Mouse (Mus musculus) neural tube, embryonic 10.5 days (tissue): ENCODE results near the gene Spdye4b.
"Not testable (repeated sequence)": the region's sequence is repeated elsewhere in the genome, so short reads cannot be mapped to it uniquely, and the experiment has no call there.

ENCODE experiments used
- DNase-seq: peaks from one replicate; pipeline ENCODE4 v3.0.0-alpha.2; 2017; ENCODE audit warnings: low spot score; ENCODE audit errors: extremely low spot score

Gene Spdye4b

DNA sequence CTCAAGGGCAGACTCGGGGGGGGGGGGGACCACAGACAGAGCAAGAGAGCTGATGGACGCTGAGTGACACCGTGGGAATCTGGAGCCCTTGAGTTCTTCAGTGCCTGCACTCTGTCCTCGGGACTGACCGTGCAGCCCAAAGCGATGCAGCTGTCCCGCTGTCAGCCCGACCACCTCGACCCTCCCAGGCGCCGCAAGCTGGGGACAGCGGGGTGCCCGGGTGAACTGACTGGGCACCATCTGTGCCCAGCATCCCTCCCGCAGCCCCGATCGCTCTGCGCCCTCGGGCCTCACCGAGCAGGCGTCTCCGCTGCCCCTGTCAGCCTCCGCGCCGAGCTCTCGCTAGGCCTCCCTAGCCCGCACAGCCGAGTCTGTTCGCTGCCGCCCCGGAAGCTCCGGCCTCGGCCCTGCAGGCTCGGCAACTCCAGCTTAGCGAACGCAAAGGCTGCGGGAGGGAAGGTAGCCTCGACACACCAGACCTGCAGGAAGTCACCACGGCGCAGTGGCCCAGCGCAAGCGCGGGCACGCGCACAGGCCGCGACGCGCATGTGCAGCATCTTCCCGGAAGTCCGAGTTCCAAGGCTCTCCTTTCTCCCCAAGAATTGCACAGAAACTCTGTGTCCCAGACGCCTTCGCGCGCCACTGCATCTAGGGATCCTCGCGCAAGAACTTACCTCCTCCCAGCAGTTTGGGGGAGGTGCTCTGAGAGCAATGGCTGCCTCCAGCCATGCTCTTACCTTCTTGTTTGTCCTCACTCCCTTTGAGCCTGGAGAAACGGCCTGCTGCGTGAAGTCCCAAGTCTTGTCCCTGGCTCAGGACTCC lies at the start of gene Spdye4b, which contains the start of gene Rbak:
TSS of gene Spdye4b (plus strand) at position 763 of the 822 bp plus-strand sequence.
TSS of gene Rbak (minus strand) at position 521 of the 822 bp plus-strand sequence.
- DNase-seq = peak; percentile 93

DNA sequence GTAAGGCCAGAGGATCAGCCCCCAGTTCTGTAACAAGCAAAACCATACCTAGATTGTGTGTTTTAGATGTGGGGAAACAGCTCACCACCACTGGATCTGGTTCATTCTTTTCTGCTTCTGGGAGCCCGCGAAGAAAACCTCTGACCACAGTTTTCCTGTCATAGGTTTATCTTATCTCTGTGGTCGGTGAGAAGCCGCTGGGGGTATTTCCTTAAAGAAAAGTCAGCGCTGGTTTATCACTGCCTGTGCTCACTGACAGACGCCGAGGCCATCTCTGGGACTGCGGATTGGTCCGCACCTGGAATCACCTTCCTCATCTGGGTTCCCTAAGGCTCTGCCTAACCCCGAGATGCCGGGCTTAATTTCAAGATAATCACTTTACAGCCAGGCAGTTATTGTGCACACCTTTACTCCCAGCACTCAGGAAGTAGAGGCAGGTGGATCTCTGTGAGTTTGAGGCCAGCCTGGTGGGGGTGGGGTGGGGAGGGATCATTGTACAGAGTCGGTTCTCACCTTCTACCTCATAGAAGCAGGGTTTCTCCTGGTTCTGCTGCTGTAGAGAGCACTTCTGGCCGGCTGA lies 47.8 kb upstream of the Spdye4b start:
- no peak for DNase-seq

DNA sequence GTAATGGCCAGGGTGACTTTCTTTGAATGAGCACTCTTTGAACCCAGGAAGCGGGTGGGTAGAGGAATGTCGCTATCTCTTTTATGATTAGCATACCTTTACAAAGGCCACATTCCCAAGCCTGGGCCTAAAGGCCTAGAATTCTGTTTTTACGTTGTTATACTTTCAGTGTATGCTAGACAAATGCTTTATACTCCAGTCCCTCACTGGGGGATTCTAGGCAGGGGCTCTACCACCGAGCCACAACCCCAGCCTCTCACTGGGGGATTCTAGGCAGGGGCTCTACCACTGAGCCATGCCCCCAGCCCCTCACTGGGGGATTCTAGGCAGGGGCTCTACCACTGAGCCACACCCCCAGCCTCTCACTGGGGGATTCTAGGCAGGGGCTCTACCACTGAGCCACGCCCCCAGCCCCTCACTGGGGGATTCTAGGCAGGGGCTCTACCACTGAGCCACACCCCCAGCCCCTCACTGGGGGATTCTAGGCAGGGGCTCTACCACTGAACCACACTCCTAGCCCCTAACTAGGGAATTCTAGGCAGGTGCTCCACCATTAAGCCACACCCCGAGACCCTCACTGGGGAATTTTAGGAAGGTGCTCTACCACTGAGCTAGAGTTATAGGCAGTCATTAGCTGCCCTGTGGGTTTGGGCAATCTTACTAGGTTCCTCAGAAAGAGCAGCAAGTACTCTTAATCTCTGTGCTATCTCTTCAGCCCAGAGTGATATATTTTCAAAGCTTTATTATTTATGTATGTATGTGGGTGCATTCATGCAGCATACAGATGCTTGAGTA lies 46.4 kb upstream of the Spdye4b start:
- not testable (repeated sequence) for DNase-seq

DNA sequence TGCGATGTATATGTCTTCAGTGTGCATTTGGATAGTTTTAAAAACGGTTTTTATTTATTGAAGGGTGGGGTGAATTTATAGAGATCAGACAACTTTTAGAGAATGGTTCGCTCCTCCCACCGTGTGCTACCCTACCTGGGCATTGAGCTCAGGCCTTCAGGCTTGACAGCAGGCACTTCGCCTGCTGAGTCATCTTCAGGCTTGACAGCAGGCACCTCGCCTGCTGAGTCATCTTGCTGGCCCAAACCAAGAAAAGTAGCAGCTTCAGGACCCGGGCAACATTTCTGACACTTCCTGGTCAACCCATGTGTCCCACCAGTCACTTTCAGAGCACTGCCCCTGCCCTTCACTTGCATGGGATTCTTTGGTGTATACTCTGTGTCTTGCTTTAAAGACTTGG lies 45.8 kb upstream of the Spdye4b start:
- no peak for DNase-seq

DNA sequence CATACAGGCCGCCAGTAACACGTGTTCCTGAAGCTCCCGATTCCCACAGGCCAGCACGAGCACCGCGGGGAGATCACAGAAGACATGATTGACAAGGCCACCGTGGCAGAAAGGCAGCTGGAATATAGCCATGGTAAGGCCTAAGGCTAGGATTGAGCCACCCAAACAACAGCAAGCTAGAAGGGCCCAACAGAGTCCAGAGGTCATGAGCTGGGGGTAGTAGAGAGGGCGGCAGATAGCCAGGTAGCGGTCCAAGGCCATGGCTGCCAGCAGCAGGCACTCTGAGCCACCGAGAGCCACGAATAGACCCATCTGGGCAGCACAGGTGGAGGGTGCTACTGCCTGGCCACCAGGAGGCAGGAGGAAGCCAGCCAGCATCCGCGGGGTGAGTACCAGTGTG lies 43.2 kb upstream of the Spdye4b start:
- no peak for DNase-seq

DNA sequence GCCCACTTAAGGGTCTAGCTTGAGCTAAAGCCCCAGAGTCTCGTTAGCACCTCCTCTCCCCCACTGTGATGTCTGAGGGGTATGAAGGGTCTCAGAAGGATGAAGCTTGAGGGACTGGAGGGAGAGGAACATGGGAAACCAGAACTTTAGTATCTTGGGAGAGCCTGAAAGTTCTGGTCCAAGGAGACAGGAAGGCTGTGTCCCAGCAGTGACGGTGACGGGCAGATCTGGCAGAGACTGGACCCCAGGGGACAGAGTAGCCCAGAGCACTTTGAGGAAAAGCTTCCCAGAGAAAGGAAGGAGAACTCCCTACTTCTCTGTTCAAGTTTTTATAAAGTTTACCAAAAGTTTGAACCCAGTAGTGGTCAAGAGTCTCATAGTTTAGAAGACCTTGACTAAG lies 33.3 kb upstream of the Spdye4b start, which contains the start of gene Olfr718-ps1:
TSS of gene Olfr718-ps1 (minus strand) at position 101 of the 400 bp plus-strand sequence.
- DNase-seq = no peak

DNA sequence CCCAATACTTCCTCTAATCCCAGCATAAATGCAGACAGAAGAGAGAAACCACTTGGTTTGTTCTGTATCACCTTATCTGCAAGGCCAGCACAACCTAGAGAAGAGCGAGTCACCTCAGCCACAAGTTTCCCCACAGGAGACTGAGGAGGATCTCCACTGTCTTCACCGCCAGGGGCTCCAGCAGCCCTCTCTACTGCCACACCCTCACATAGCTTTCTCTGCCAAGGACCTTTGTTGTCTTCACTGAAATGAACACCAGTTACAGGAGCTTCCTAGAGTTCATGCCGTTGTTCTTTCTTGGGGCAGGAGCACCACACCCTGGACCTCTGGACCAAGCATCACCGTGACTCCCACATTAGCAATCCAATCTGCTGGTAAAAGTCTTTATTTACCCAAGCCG lies 32.2 kb upstream of the Spdye4b start:
- no peak for DNase-seq

DNA sequence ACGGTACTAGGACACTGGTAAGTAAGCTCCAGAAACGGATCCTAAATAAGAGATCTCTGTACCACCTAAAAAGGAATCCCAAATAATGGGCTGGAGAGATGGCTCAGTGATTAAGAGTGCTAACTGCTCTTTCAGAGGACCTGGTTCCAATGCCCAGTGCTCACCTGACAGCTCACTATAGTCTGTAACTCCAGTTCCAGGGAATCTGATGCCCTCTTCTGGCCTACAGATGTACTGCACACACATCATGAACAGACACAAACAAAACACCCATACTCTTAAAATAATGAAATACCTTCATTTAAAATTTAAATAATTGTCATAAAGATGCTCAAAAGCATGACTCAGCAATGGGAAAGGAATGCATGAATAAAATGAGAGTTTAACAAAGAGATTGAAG lies 31.3 kb upstream of the Spdye4b start:
- no peak for DNase-seq

DNA sequence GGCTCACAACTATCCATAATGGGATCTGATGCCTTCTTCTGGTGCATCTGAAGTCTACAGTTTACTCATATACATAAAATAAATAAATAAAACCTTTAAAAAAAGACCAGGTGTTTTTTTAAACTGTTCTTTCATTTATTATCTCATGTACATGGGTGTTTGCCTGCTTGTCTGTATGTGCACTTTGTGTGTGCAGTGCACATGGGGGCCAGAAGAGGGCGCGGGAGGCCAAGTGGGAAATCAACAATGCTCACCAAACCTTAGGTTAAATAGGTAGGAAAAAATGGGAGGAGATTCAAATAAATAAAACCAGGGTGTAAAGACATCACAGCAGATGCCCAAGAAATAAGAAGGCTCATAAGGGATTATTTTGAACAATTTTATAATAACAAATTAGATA lies 30.8 kb upstream of the Spdye4b start:
- DNase-seq = no peak

DNA sequence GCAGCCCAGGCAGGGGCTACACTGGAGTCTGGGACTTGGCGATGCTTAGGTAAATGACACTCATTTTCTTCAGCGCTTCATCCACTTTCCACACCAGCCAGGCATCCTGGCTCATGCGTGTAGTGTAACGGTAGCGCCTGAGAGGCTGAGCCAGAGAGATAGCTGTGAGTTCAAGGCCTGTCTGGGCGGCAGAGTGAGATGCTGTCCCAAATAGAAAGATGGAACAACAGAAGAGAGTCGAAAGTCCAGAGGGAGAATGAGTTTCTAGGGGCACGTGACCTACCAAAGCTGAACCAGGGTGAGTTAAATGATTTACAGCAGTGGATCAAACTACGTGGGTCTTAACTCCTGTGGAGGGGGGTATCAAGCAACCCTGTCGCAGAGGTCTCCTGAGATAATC lies 27.1 kb upstream of the Spdye4b start:
- DNase-seq = no peak

DNA sequence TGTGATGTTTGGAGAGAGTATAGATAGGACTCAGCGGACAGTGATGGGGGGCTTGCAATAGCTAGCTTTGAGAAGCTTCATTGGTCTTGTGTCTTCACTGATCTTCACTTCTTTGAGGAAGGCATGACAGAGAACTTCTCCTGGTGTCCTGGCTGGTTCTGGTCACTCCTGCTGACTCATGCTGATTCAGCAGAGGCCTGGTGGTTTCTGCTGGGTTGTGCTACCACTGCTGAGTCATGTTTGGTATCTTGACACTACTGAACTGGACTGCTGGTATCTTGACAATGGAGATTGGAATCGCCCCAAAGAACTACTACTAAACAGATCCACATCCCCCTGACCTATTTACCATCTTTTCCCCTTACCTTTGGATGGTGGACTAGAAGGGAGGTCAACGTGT lies 25.3 kb upstream of the Spdye4b start:
- DNase-seq = no peak

DNA sequence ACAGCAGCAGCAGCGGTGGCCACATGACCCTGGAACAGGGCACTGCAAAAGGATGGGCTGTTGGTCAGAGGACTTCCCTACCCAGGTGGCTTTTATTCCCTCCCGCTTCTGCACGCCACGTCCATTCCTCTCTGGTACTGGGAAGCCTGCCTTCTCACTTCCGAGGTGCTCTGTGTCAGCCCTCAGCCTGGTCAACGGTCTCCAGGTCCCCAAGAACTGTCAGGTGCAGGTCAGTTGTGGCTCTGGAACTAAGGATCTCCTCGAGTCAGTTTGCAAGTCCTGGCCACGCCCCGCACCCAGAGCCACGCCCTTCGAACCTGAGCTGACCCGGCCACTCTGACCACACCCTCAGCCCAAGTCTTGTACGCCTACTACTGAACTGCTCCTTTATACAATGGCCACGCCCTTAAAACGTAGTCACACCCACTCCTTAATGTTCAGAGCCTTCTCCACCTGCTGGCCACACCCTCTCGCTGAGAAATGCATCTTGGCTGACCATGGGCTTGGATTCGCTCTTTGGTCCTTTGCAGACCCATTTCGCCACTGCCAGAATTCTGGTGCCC lies 15.2 kb upstream of the Spdye4b start:
- DNase-seq = peak; percentile 14

DNA sequence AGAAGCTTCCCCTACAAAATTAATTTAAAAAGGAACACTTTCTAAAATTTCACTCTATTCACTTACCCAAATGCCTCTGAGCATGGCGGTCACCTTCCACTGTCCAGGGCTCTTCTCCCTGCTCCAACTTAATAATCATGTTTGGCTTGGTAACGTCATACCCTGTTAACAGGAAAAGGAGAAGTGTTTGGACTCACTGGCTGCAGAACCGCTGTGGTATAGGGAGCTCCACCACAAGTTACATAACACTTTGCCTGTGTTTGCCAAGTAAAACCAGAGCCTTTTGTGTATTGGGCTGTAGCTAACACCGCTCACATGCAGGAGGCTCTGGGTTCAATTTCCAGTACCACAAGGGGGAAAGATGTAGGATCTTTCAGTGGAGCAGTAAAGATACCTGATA lies 4.8 kb upstream of the Spdye4b start:
- DNase-seq = no peak

DNA sequence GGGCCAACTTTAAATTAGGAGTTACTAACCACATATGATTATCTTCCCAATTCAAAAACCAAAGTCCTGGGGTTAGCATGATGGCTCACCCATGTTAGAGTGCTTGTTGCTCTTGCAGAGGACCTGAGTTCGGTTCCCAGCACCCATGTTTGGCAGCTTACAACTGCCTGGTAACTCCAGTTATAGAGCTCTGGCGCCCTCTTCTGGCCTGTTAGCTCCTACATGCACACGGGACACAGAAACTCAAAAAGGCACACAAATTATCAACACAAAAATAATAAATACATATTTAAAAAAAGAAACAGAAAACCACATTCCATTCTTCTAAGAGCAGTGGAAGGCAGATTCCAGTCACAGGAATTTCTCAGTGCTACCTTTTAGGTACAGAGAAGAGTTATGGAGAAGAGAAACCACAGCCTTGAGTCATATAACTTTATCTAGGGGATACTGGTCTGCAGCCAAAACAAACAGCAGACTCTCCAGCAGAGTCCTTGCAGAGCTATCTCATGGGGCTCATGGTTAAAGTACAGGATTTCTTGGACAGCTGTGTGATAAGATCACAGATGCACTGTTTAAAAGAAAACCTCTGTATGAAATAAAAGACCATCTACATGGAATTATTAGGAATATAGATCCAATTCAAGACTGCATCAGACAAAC lies 3.1 kb upstream of the Spdye4b start:
- no peak for DNase-seq

DNA sequence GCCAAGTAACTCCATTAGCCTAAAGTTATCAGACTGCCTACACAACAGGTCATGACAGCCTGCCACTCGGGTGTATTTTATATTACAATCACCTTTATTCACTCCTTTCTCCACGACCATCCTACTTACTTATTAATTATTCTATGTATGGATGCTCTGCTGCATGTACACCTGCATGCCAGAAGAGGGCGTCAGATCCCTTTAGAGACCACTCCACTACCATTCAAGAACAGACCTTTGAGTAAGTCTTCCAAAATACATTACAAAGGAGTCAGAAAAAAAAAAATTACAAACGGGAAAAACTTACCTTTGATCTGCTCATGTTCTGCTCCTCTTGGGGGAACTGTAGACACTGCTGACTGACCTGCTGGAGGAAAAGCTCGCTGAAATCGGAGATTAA lies 1.6 kb upstream of the Spdye4b start:
- DNase-seq = peak; percentile 14

DNA sequence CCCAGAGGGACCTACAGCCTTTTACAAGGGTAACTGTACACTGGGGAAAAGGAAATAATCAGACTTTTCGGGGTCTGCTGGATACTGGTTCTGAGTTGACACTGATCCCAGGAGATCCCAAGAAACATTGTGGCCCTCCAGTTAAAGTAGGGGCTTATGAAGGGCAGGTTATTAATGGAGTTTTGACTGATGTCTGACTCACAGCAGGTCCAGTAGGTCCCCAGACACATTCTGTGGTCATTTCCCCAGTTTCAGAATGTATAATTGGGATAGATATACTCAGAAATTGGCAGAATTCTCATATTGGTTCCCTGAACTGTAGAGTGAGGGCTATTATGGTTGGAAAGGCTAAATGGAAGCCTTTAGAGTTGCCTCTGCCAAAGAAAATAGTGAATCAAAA lies 7.2 kb downstream of the Spdye4b start:
- not testable (repeated sequence) for DNase-seq

DNA sequence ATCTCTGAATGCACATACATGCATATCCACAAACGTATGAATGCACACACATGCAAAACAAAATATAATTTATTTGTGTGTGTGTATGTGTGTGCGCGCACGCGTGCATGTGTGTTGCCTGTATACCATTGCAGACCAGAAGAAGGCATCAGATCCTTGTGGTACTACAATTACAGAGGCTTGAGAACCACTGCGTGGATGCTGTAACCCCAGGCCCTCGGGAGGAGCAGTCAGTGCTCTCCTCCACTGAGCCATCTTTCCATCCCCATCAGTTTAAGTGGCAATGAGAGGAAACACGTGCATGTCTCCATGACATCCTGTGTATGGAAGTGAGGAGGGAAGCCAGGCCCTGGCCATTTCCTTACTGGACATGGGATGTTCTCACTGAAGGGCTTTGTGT lies 12.0 kb downstream of the Spdye4b start:
- DNase-seq = no peak

DNA sequence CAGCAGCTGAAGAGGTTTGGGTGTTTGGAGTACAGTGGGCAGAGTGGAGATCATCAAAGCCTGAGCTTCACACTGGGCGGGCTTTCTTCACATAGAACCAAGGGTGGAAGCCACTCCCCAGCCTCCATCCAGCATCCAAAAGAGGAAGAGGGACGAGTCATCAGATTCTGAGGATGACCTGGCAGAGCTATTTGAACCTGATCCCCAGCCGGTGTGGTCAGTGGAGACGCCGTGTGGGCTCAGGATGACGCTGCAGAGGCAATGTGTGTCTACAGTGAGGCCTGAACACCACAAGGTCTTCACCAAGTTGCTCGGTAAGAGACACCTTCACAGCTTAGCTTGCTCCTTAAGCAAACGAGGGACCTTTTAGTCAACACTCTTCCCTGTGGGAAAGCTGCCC lies 13.9 kb downstream of the Spdye4b start:
- not testable (repeated sequence) for DNase-seq

DNA sequence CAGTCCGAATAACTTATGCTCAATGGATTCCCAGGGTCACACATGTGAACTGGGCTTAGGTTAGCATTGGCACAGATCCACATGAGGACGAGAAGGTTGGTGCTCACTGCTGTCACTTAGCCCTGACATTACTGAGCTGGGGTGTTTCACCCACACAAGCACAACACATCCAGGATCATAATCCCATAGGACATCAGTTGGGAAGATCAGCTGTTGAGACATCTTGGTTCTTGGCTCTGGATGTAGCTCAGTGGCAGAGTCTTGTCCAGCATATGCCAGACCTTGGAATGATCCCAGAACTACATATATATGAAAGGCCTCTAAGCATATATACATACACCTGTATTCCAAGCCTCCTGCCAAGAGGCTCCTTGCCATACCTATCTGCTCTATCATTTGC lies 14.3 kb downstream of the Spdye4b start:
- DNase-seq = no peak

DNA sequence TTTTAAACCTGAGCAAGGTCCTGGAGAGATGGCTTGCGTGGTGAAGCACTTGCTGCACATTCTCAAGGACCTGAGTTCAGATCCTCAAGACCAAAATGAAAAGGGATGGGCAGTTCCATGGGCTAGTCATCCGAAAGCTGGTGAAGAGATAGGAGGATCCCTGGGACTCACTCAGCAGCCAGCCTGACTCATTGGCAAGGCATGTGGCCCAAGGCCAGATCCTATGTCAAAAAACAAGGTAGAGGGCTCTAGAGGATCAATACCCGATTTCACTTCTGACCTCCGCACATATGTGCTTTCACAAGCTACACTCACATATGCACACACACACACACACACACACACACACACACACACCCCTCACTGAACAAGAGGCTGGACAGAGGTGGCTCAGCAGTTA lies 15.7 kb downstream of the Spdye4b start:
- DNase-seq = no peak

DNA sequence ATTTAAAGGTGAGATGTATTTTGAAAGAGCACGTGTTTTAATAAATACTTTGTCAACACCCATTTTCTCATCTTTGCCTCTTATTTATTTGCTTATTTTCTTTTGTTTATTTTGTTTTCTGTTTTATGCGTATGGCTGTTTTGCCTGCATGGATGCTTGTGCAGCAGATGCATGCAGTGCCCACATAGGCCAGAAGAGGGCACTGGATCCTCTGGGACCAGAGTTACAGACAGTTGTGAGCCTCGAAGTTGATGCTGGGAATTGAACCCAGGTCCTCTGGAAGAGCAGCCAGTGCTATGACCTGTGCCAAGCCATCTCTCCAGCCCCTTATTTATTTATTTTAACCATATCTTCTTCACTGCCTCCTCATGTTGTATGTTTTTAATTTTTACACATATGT lies 24.2 kb downstream of the Spdye4b start:
- DNase-seq = no peak
